Mouse (Mus musculus) 3T3-L1 (cell line): ENCODE measurements around the gene March6.

Experiments used
- DNase-seq: peaks from one replicate; pipeline ENCODE4 v3.0.0-alpha.2; 2015; ENCODE audit warnings: low read depth, low spot score

Gene March6

DNA sequence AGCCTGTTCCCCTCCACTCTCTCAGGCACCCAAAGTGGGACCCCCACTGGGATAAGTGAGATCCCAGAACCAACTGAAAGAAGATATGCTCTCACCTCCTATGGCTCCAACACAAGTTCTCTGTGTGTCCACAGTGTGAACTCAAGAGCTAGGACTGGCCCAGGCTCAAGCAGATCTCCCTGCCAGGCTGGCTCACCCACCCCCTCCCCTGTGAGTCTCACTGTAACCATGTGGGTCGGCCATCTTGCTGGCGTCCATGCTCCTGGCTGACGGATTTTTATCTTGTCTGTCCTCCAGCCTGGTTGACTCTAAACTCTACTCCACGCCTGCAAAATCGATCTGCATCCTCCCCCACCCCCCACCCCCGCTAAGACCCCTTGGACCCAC, 113.5 kb downstream of the March6 start:
- no peak for DNase-seq

DNA sequence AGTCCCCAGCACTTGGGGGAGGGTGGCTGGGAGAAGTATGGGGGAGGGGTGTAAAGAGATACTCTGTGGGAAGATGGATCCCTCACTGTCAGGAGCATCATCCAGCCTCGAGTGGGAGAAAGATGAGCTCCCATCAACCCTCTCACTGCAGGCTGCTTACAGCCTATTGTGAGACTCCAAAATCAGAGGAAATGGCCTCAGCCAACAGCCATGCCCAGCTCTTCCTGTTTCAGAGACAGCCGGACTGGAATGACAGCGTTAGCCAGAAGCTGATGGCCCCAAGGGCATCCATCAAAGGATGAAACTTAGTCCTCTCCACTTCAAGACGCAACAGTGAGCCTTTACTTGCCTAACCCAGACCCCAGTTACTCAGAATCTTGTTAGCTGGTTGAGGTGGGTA, 115.7 kb downstream of the March6 start:
- no peak for DNase-seq

DNA sequence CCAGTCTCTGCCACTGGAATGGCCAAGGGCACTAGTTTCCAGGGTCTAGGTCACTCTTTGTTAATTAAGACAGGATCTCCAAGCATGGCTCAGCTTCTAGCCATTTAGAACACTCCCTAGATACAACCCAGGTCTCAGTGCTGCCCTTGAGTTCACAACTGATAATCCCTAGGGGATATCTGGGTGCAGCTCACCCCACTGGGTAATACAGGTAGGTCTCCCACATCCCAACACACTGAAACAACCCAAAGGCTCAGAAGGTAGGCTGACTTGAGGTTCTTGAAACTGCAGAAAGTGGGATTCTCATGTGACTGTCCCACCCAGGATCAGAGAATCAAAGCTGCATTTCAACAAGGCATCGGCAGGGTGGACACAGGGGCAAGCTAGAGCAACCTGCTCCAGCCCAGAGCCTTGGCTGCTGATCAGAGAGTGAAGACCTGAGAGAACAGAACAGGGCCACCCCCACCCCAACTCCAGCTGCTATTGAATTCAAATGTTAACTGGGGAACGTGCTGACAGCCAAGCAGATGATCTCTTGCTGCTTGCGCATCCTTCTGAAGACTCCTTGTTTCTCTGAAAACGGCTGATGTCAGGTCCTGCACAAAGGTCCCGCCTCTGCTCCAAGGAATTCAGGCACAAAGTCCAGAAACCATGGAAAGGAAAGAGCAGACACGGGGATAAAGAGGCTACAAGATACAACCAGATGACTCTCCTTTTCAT, 116.5 kb downstream of the March6 start:
- DNase-seq, result no peak

DNA sequence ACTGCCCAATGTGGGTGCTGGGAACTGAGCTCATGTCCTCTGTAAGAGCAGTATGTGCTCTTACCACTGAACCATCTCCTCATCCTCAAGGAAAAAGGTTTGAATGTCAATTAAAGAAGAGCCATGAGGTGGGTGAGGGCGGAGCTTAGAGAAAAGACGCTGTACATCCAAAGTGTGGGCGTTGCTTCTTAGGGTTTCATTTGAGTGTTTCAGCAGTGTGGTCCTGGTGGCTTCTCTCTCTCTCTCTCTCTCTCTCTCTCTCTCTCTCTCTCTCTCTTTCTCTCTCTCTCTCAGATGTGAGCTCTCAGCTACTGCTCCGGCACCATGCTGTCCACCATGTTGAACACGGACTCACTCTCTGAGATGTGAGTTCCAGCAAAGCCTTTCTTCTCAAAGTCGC, 117.2 kb downstream of the March6 start:
- DNase-seq, result no peak

DNA sequence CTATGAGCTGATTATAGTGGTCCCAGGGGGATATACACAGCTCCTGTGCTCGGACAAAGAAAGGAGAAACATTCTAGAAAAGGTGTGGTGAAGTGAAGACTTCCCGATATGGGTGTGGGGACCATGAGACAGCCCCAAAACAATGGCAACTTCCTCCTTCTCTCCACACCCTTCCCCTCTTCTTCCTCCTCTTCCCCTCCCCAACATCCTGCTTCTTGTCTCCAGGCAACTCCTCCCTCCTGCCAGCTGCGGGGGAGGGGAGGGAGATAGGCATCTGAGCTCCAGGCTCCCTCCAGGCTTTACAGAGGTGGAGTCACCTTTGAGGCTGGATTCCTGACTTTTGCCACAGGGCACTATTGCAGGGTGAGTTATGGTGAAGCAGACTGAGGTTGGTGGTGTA, 117.9 kb downstream of the March6 start:
- no peak for DNase-seq

DNA sequence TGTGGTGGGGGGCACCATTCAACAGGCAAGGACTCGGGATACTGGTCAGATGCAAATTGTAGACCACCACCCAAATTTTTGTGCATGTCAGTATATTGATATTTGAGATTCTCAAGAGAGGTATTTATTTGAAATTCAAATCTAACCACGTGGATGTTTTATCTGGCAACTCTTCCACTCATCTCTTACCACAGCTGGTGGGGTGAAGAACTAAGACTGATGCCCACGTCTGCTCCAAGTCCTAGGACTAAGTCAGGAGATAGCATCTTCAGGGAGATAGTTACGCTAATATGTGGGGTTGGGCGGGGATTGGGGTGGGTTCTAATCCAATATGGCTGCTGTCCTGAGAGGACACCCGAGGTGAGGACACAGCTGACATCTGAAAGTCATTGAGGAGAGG, 118.4 kb downstream of the March6 start:
- no peak for DNase-seq

DNA sequence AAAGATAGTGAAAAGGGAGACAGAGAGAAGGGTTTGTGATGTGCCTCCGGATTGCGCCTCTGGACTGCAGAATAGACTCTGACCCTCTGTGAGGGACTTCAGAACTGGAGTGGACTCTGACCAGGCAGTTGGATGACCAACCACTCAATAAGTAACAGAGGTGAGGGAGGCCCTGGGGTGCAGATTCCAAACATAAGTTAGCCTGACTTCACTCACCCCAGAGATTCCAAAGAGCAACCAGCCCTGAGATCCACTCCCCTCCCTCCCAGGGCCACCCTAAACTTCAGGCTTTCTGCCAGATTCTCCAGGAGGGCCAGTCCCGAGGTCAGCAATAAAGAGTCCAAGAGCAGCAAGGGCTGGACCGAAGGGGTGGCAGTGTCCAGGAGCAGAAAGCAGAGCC, 123.4 kb downstream of the March6 start:
- DNase-seq, result no peak

DNA sequence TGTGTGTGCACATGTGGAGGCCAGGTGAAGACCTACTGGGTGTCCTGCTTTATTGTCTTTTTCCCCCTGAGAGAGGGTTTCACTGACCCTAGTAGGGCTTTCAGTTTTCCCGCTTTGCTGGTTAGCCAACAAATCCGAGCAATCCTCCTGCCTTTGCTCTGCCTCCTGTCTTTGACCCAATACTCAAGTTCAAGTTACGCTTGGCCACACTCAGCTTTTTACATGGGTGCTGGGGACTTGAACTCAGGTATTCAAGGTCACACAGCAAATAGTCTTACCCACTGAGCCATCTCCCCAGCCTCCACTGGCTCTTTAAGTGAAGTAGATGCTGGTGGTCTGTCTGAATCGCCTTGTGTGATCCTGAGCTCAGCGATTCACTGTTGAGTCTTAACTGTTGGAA, 124.0 kb downstream of the March6 start:
- no peak for DNase-seq
